Mouse (Mus musculus): ENCODE results near the gene Metap2. TPM values are rescaled to one million over a fixed set of nuclear protein-coding genes. Genes with fewer than 3 reads are reported as not detected.
"Not testable (repeated sequence)": the region's sequence is repeated elsewhere in the genome, so short reads cannot be mapped to it uniquely, and the experiment has no call there.

Metap2 gene
- polyA plus RNA-seq, 1 experiment from 2014 or later = 119 TPM

- H3K4me3 ChIP-seq (ENCODE audit: low read depth, low read length) = no peak overlapping the region
- H3K9ac ChIP-seq (ENCODE audit: low read depth, low read length) = no peak overlapping the region
- H3K27ac ChIP-seq (ENCODE audit: low read depth, low read length) = no peak overlapping the region
- no peak for ATAC-seq
- TF ChIP-seq CTCF (IDR thresholded peaks at IDR 0.05; ENCODE audit: low read depth) = no peak
- no peaks in the 10 kb centered on the region for H3K27me3 ChIP-seq (replicated peaks; ENCODE audit: control insufficient read depth, insufficient read depth, low read length)
- no peaks in the 10 kb centered on the region for H3K36me3 ChIP-seq (ENCODE audit: control insufficient read depth, insufficient read depth)
- WGBS = 95% methylated on average over 13 of the region's 13 CpGs
- no peaks in the 10 kb centered on the region for H3K9me3 ChIP-seq (ENCODE audit: control insufficient read depth)
- H3K4me2 ChIP-seq (replicated peaks; ENCODE audit: low read depth) = no peak overlapping the region
- H3K4me1 ChIP-seq (replicated peaks; ENCODE audit: control insufficient read depth, insufficient read depth, low read length) = no peaks in the 10 kb centered on the region
These were observed 50.2 kb downstream of the Metap2 start for GRCm38 (mm10) chr10:93846706-93847105.

- H3K4me2 ChIP-seq (replicated peaks; ENCODE audit: low read depth); H3K36me3 ChIP-seq (ENCODE audit: control insufficient read depth, insufficient read depth); ATAC-seq; H3K9me3 ChIP-seq (ENCODE audit: control insufficient read depth); H3K27ac ChIP-seq (ENCODE audit: low read depth, low read length); H3K9ac ChIP-seq (ENCODE audit: low read depth, low read length); H3K4me1 ChIP-seq (replicated peaks; ENCODE audit: control insufficient read depth, insufficient read depth, low read length): not testable (repeated sequence)
- Histone ChIP-seq H3K4me3 (ENCODE audit: low read depth, low read length) (peak overlapping the region; percentile 72; the same call in 1 of the 2 replicates), H3K27me3 (replicated peaks; ENCODE audit: control insufficient read depth, insufficient read depth, low read length) (peaks cover 74% of the 10 kb centered on the region)
- 87% methylated on average over 7 of the region's 7 CpGs for WGBS
These were observed 61.8 kb downstream of the Metap2 start for GRCm38 (mm10) chr10:93835115-93835514.

- WGBS = 6% methylated on average over 13 of the region's 13 CpGs
- Histone ChIP-seq H3K4me3 (ENCODE audit: low read depth, low read length) (peak overlapping the region; percentile 72), H3K36me3 (ENCODE audit: control insufficient read depth, insufficient read depth) (no peaks in the 10 kb centered on the region), H3K4me2 (replicated peaks; ENCODE audit: low read depth) (peak overlapping the region; percentile 97), H3K4me1 (replicated peaks; ENCODE audit: control insufficient read depth, insufficient read depth, low read length) (0 out of 2 replicates have a peak, but pooled peaks cover 4% of the 10 kb centered on the region), H3K9ac (ENCODE audit: low read depth, low read length) (no peak overlapping the region), H3K9me3 (ENCODE audit: control insufficient read depth) (no peaks in the 10 kb centered on the region), H3K27ac (ENCODE audit: low read depth, low read length) (no peak overlapping the region), H3K27me3 (replicated peaks; ENCODE audit: control insufficient read depth, insufficient read depth, low read length) (peaks cover 74% of the 10 kb centered on the region)
- TF ChIP-seq CTCF (IDR thresholded peaks at IDR 0.05; ENCODE audit: low read depth) = no peak
- no peak for ATAC-seq
These were observed 62.5 kb downstream of the Metap2 start for GRCm38 (mm10) chr10:93834394-93834745.

- peak overlapping the region; percentile 72 for H3K4me3 ChIP-seq (ENCODE audit: low read depth, low read length)
- H3K9me3 ChIP-seq (ENCODE audit: control insufficient read depth) = no peaks in the 10 kb centered on the region
- TF ChIP-seq CTCF (IDR thresholded peaks at IDR 0.05; ENCODE audit: low read depth) = peak; percentile 36
- no peak overlapping the region for H3K27ac ChIP-seq (ENCODE audit: low read depth, low read length)
- 0 out of 2 replicates have a peak, but pooled peaks cover 4% of the 10 kb centered on the region for H3K4me1 ChIP-seq (replicated peaks; ENCODE audit: control insufficient read depth, insufficient read depth, low read length)
- H3K4me2 ChIP-seq (replicated peaks; ENCODE audit: low read depth) = peak overlapping the region; percentile 97
- H3K36me3 ChIP-seq (ENCODE audit: control insufficient read depth, insufficient read depth) = no peaks in the 10 kb centered on the region
- ATAC-seq = peak; percentile 59
- no peak overlapping the region for H3K9ac ChIP-seq (ENCODE audit: low read depth, low read length)
- H3K27me3 ChIP-seq (replicated peaks; ENCODE audit: control insufficient read depth, insufficient read depth, low read length) = peaks cover 74% of the 10 kb centered on the region
- WGBS = 0% methylated on average over 75 of the region's 75 CpGs
These were observed 63.0 kb downstream of the Metap2 start for GRCm38 (mm10) chr10:93833699-93834393.

GRCm38 (mm10) chr10:93833370-93833698 lies 63.6 kb downstream of the Metap2 start:
- no peak for ATAC-seq
- Histone ChIP-seq H3K9ac (ENCODE audit: low read depth, low read length) (no peak overlapping the region), H3K4me1 (replicated peaks; ENCODE audit: control insufficient read depth, insufficient read depth, low read length) (0 out of 2 replicates have a peak, but pooled peaks cover 4% of the 10 kb centered on the region), H3K4me3 (ENCODE audit: low read depth, low read length) (peak overlapping the region; percentile 72), H3K36me3 (ENCODE audit: control insufficient read depth, insufficient read depth) (no peaks in the 10 kb centered on the region), H3K9me3 (ENCODE audit: control insufficient read depth) (no peaks in the 10 kb centered on the region), H3K4me2 (replicated peaks; ENCODE audit: low read depth) (peak overlapping the region; percentile 97), H3K27me3 (replicated peaks; ENCODE audit: control insufficient read depth, insufficient read depth, low read length) (peaks cover 71% of the 10 kb centered on the region), H3K27ac (ENCODE audit: low read depth, low read length) (no peak overlapping the region)
- no peak for TF ChIP-seq CTCF (IDR thresholded peaks at IDR 0.05; ENCODE audit: low read depth)
- WGBS = 2% methylated on average over 16 of the region's 16 CpGs

- H3K4me3 ChIP-seq (ENCODE audit: low read depth, low read length) = no peak overlapping the region
- H3K36me3 ChIP-seq (ENCODE audit: control insufficient read depth, insufficient read depth) = no peaks in the 10 kb centered on the region
- no peak overlapping the region for H3K27ac ChIP-seq (ENCODE audit: low read depth, low read length)
- no peaks in the 10 kb centered on the region for H3K9me3 ChIP-seq (ENCODE audit: control insufficient read depth)
- peaks cover 67% of the 10 kb centered on the region for H3K27me3 ChIP-seq (replicated peaks; ENCODE audit: control insufficient read depth, insufficient read depth, low read length)
- WGBS = 34% methylated on average over 9 of the region's 9 CpGs
- ATAC-seq = no peak
- H3K4me2 ChIP-seq (replicated peaks; ENCODE audit: low read depth) = no peak overlapping the region
- H3K4me1 ChIP-seq (replicated peaks; ENCODE audit: control insufficient read depth, insufficient read depth, low read length) = 0 out of 2 replicates have a peak, but pooled peaks cover 4% of the 10 kb centered on the region
- no peak for TF ChIP-seq CTCF (IDR thresholded peaks at IDR 0.05; ENCODE audit: low read depth)
- H3K9ac ChIP-seq (ENCODE audit: low read depth, low read length) = no peak overlapping the region
These were observed 64.1 kb downstream of the Metap2 start for GRCm38 (mm10) chr10:93832811-93833210.

All from intestine, postnatal 0 days (tissue).